Mouse (Mus musculus): ENCODE data around the gene Slc5a4b.

DNA sequence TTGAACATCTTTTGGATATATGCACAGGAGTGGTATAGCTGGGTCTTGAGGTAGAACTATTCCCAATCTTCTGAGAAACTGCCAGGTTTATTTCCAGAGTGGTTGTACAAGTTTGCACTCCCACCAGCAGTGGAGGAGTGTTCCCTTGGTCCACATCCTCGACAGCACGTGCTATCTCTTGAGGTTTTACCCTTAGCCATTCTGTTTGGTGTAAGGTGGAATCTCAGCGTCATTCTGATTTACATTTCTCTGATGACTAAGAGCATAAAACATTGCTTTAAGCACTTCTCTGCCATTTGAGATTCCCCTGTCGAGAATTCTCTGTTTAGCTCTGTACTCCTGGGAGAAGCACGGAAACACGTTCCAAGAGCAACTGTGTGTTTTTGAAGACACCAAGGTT is 97.8 kb downstream of the Slc5a4b start:
- TF ChIP-seq CTCF (IDR thresholded peaks at IDR 0.05; ENCODE audit: low read depth) (no peak), EP300 (IDR thresholded peaks at IDR 0.05; ENCODE audit: low read depth) (no peak)

Measured in liver, postnatal 0 days (tissue).